Mouse (Mus musculus) cortical plate, adult 2 months (tissue): Measurements from ENCODE around the gene Tesc.

Source experiments
- CTCF ChIP-seq: fragments of 200-500 bp; IDR thresholded peaks from 2 replicates; pipeline ENCODE4 v1.5.1; 2011; ENCODE audit warnings: mild to moderate bottlenecking, control low read depth, low read length; ENCODE audit not compliant: insufficient read depth; ENCODE audit errors: extremely low read depth
- POLR2A ChIP-seq: fragments of 200-500 bp; IDR thresholded peaks from 2 replicates; pipeline ENCODE4 v1.6.1; 2011; ENCODE audit warnings: mild to moderate bottlenecking, low read length, control low read depth; ENCODE audit not compliant: insufficient read depth; ENCODE audit errors: extremely low read depth

GRCm38 (mm10) chr5:118039241-118039668 is 11.7 kb downstream of the Tesc start:
- TF ChIP-seq CTCF (no peak), POLR2A (no peak)
